Mouse (Mus musculus) megakaryocyte-erythroid progenitor cell, adult 5 weeks (primary cell): ENCODE measurements around the gene Trim29. TPM values are rescaled to one million over a fixed set of nuclear protein-coding genes. Genes with fewer than 3 reads are reported as not detected.

ENCODE experiments used
- polyA plus RNA-seq: library from polyadenylated mRNA; stranded (reverse); fragments of >175 nt; gene quantifications from 2 replicates; pipeline ENCODE4 v1.2.3, GENCODE M21; 2012

Gene Trim29
- polyA plus RNA-seq = not detected in 2 replicates

DNA sequence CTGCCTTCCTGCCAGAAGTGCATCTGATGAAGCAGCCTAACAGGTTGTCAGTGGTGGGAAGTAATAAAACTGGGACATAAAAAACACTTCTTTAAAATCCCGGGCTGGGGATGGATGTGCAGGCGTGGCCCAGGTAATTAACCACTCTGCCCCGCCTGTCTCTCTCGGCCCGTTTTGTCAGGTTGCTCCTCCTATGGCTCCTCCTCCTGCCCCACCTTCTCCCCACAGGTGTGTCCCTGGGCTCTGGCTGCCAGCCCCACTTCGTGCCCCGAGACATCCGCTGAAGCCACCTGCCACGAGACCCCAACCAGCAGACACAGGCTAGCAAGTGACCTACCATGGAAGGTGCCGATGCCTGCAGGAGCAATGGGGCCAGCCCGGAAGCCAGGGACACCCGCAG lies at the start of gene Trim29:
Trim29 (plus strand) TSS at position 311 of the 400 bp plus-strand sequence.

Other genes starting within 250 kb of the Trim29 start
- 0.61 and 1.0 TPM in 2 replicates for gene Arhgef12, start 203.6 kb upstream of the Trim29 start, polyA plus RNA-seq
- not detected in 2 replicates for gene Tmem136, start 194.3 kb upstream of the Trim29 start, polyA plus RNA-seq
- gene Pou2f3, start 100.5 kb upstream of the Trim29 start, polyA plus RNA-seq = not detected in 2 replicates
- gene Oaf, start 70.9 kb upstream of the Trim29 start, polyA plus RNA-seq = 13.7 and 17.3 TPM in 2 replicates